Mouse (Mus musculus) spleen, embryonic (tissue): ENCODE data around the gene Kifc3.
"Not testable (repeated sequence)": the region's sequence is repeated elsewhere in the genome, so short reads cannot be mapped to it uniquely, and the experiment has no call there.

ENCODE experiments used
- CTCF ChIA-PET: fragments of 350-600 bp; sonication (Branson Sonifier 250); formaldehyde crosslinking; loops from one replicate; lab custom pipeline; 2022; lab: Charles Lee

The Kifc3 gene

GRCm38 (mm10) chr8:95202649-95203275 lies at the start of gene Kifc3:
TSS of gene Kifc3 (minus strand) at chr8:95202812.
- CTCF ChIA-PET: interaction anchor here (0.7 kb wide), 1 partner anchor 238 kb away, joined by 5 read pairs; no protein-coding TSS in a partner anchor

- CTCF ChIA-PET: interaction anchor here (0.6 kb wide), 1 partner anchor 637 kb away, joined by 3 read pairs; no protein-coding TSS in a partner anchor
Observed at GRCm38 (mm10) chr8:95252056-95252455, 49.4 kb upstream of the Kifc3 start.

GRCm38 (mm10) chr8:95249847-95250246 lies 47.2 kb upstream of the Kifc3 start:
- CTCF ChIA-PET: no interaction called here

GRCm38 (mm10) chr8:95247277-95247676 lies 44.7 kb upstream of the Kifc3 start:
- CTCF ChIA-PET: no interaction called here

- CTCF ChIA-PET: interaction anchor here (0.7 to 1.0 kb wide), 2 partner anchors 9 to 420 kb away, joined by 3 to 5 read pairs; no protein-coding TSS in a partner anchor
Observed at GRCm38 (mm10) chr8:95245180-95245579, 42.6 kb upstream of the Kifc3 start.

- CTCF ChIA-PET: no interaction called here
Observed at GRCm38 (mm10) chr8:95243853-95244252, 41.2 kb upstream of the Kifc3 start.

- CTCF ChIA-PET: no interaction called here
Observed at GRCm38 (mm10) chr8:95242826-95243571, 40.4 kb upstream of the Kifc3 start.

- CTCF ChIA-PET: no interaction called here
Observed at GRCm38 (mm10) chr8:95242099-95242825, 39.6 kb upstream of the Kifc3 start.

- CTCF ChIA-PET: interaction anchor here (1.0 to 1.4 kb wide), 2 partner anchors 10 to 18 kb away, joined by 3 to 5 read pairs; no protein-coding TSS in a partner anchor
Observed at GRCm38 (mm10) chr8:95235683-95236082, 33.1 kb upstream of the Kifc3 start.

- CTCF ChIA-PET: not testable (repeated sequence)
Observed at GRCm38 (mm10) chr8:95230086-95230485, 27.5 kb upstream of the Kifc3 start.

- CTCF ChIA-PET: no interaction called here
Observed at GRCm38 (mm10) chr8:95227151-95227468, 24.5 kb upstream of the Kifc3 start.

- CTCF ChIA-PET: no interaction called here
Observed at GRCm38 (mm10) chr8:95226251-95227150, 23.9 kb upstream of the Kifc3 start.

- CTCF ChIA-PET: no interaction called here
Observed at GRCm38 (mm10) chr8:95223969-95224368, 21.4 kb upstream of the Kifc3 start.

GRCm38 (mm10) chr8:95221045-95221444 lies 18.4 kb upstream of the Kifc3 start:
- CTCF ChIA-PET: interaction anchor here (0.6 kb wide), 2 partner anchors 32 to 168 kb away, joined by 3 read pairs; no protein-coding TSS in a partner anchor

GRCm38 (mm10) chr8:95220571-95220998 lies 18.0 kb upstream of the Kifc3 start:
- CTCF ChIA-PET: no interaction called here

- CTCF ChIA-PET: no interaction called here
Observed at GRCm38 (mm10) chr8:95219623-95220022, 17.0 kb upstream of the Kifc3 start.

GRCm38 (mm10) chr8:95215709-95216360 lies 13.2 kb upstream of the Kifc3 start:
- CTCF ChIA-PET: no interaction called here

GRCm38 (mm10) chr8:95209924-95210323 lies 7.3 kb upstream of the Kifc3 start:
- CTCF ChIA-PET: interaction anchor here (0.6 kb wide), 1 partner anchor 266 kb away, joined by 3 read pairs; no protein-coding TSS in a partner anchor

- CTCF ChIA-PET: no interaction called here
Observed at GRCm38 (mm10) chr8:95205946-95206345, 3.3 kb upstream of the Kifc3 start.

GRCm38 (mm10) chr8:95204039-95204380 lies 1.4 kb upstream of the Kifc3 start:
- CTCF ChIA-PET: no interaction called here
